Mouse (Mus musculus) CH12.LX (cell line): Measurements from ENCODE around the gene Bsg. TPM values are rescaled to one million over a fixed set of nuclear protein-coding genes. Genes with fewer than 3 reads are reported as not detected.

Experiments used
- DNase-seq: peaks from one replicate; pipeline ENCODE4 v3.0.0-alpha.2; 2013; ENCODE audit errors: extremely low read depth
- H3K27ac ChIP-seq: 2 replicates; pipeline ENCODE4 v1.5.1; 2012; ENCODE audit warnings: low read depth, mild to moderate bottlenecking, control low read depth, moderate library complexity; ENCODE audit not compliant: insufficient read depth
- H3K27me3 ChIP-seq: replicated peaks from 2 replicates; pipeline ENCODE3; 2012; ENCODE audit warnings: inconsistent platforms
- H3K36me3 ChIP-seq, 2 experiments: replicated peaks in 1 of 2; 2 replicates each; pipeline versions ENCODE3 to v1.6.1; 2012; ENCODE audit warnings: inconsistent platforms in 1 of 2, low read length in 1 of 2, mild to moderate bottlenecking in 1 of 2, mixed read lengths in 1 of 2, moderate library complexity in 1 of 2; ENCODE audit not compliant: control insufficient read depth in 1 of 2, insufficient read depth in 1 of 2
- H3K4me1 ChIP-seq, 2 experiments: 2 replicates each; pipeline ENCODE4 v1.6.1; 2012; ENCODE audit warnings: inconsistent platforms in 1 of 2, moderate library complexity in 1 of 2; ENCODE audit not compliant: insufficient read depth in 2 of 2, control insufficient read depth in 1 of 2
- H3K4me2 ChIP-seq: 2 replicates; pipeline ENCODE4 v1.6.1; 2012; ENCODE audit warnings: low read depth, mild to moderate bottlenecking, control low read depth; ENCODE audit not compliant: poor library complexity, insufficient read depth, severe bottlenecking
- H3K4me3 ChIP-seq, 3 experiments: fragments of 150-350 bp in 1 of 3; sonication (generic) in 1 of 3; replicated peaks in 1 of 3; 2 replicates each; pipeline versions ENCODE3 to v1.5.1; 2011 to 2012; ENCODE audit warnings: low read depth in 2 of 3, low read length in 2 of 3, mild to moderate bottlenecking in 2 of 3, moderate library complexity in 2 of 3, control low read depth in 1 of 3, improper control_type of control experiment in 1 of 3, inconsistent platforms in 1 of 3, mixed read lengths in 1 of 3; ENCODE audit not compliant: poor library complexity in 1 of 3
- H3K79me2 ChIP-seq: replicated peaks from 2 replicates; pipeline ENCODE4 v1.6.1; 2012; ENCODE audit warnings: mild to moderate bottlenecking, moderate library complexity; ENCODE audit not compliant: control insufficient read depth, poor library complexity, insufficient read depth, severe bottlenecking; ENCODE audit errors: extremely low read depth
- H3K9ac ChIP-seq: 2 replicates; pipeline ENCODE4 v1.6.1; 2012; ENCODE audit warnings: low read depth, mild to moderate bottlenecking, control low read depth, moderate library complexity; ENCODE audit not compliant: insufficient read depth
- H3K9me3 ChIP-seq: replicated peaks from 2 replicates; pipeline ENCODE3; 2012; ENCODE audit warnings: low read length, inconsistent platforms, mixed read lengths
- BHLHE40 ChIP-seq: IDR thresholded peaks from 2 replicates; pipeline ENCODE4 v1.6.1; 2011; ENCODE audit warnings: mild to moderate bottlenecking, low read depth, low read length, improper control_type of control experiment
- CHD1 ChIP-seq: IDR thresholded peaks from 2 replicates; pipeline ENCODE4 v1.6.1; 2012; ENCODE audit warnings: low read depth, low read length, improper control_type of control experiment, inconsistent platforms
- CHD2 ChIP-seq: IDR thresholded peaks from 2 replicates; pipeline ENCODE4 v1.6.1; 2011; ENCODE audit warnings: low read length, improper control_type of control experiment
- CTCF ChIP-seq, 2 experiments: IDR thresholded peaks in 1 of 2; conservative IDR thresholded peaks in 1 of 2; 2 replicates each; pipeline ENCODE4 v1.5.1; 2011 to 2012; ENCODE audit warnings: low read depth in 2 of 2, low read length in 2 of 2, improper control_type of control experiment in 1 of 2, inconsistent platforms in 1 of 2, mild to moderate bottlenecking in 1 of 2, moderate library complexity in 1 of 2
- E2F4 ChIP-seq: IDR thresholded peaks from 2 replicates; pipeline ENCODE4 v1.6.1; 2011; ENCODE audit warnings: low read depth, low read length, improper control_type of control experiment; ENCODE audit not compliant: insufficient replicate concordance
- ELF1 ChIP-seq: IDR thresholded peaks from 2 replicates; pipeline ENCODE4 v1.6.1; 2014; ENCODE audit warnings: low read depth, mild to moderate bottlenecking, inconsistent platforms, low read length, improper control_type of control experiment
- EP300 ChIP-seq: IDR thresholded peaks from 2 replicates; pipeline ENCODE4 v1.6.1; 2011; ENCODE audit warnings: low read length, improper control_type of control experiment
- GABPA ChIP-seq: IDR thresholded peaks from 2 replicates; pipeline ENCODE4 v1.6.1; 2012; ENCODE audit warnings: low read depth, low read length, improper control_type of control experiment, inconsistent platforms; ENCODE audit not compliant: insufficient replicate concordance
- HCFC1 ChIP-seq: IDR thresholded peaks from 2 replicates; pipeline ENCODE4 v1.6.1; 2012; ENCODE audit warnings: low read depth, mild to moderate bottlenecking, inconsistent platforms, low read length, improper control_type of control experiment
- IRF4 ChIP-seq: IDR thresholded peaks from 2 replicates; pipeline ENCODE4 v1.6.1; 2014; ENCODE audit warnings: low read depth, mild to moderate bottlenecking, inconsistent platforms, low read length, improper control_type of control experiment
- JUN ChIP-seq: IDR thresholded peaks from 2 replicates; pipeline ENCODE4 v1.6.1; 2011; ENCODE audit warnings: low read depth, mild to moderate bottlenecking, low read length, improper control_type of control experiment, moderate library complexity; ENCODE audit not compliant: insufficient read depth
- JUND ChIP-seq: conservative IDR thresholded peaks from 2 replicates; pipeline ENCODE4 v1.6.1; 2011; ENCODE audit warnings: low read depth, low read length, improper control_type of control experiment
- KAT2A ChIP-seq: IDR thresholded peaks from 2 replicates; pipeline ENCODE4 v1.6.1; 2012; ENCODE audit warnings: low read length, improper control_type of control experiment, inconsistent platforms; ENCODE audit not compliant: insufficient replicate concordance
- MAFK ChIP-seq: IDR thresholded peaks from 2 replicates; pipeline ENCODE4 v1.6.1; 2011; ENCODE audit warnings: low read length, improper control_type of control experiment; ENCODE audit not compliant: insufficient replicate concordance
- MAX ChIP-seq: IDR thresholded peaks from 2 replicates; pipeline ENCODE4 v1.6.1; 2011; ENCODE audit warnings: low read length, improper control_type of control experiment
- MXI1 ChIP-seq: IDR thresholded peaks from 2 replicates; pipeline ENCODE4 v1.6.1; 2011; ENCODE audit warnings: mild to moderate bottlenecking, low read depth, low read length, improper control_type of control experiment
- NELFE ChIP-seq: IDR thresholded peaks from 2 replicates; pipeline ENCODE4 v1.6.1; 2011; ENCODE audit warnings: low read depth, low read length, improper control_type of control experiment
- NRF1 ChIP-seq: IDR thresholded peaks from 2 replicates; pipeline ENCODE4 v1.6.1; 2014; ENCODE audit warnings: low read depth, mild to moderate bottlenecking, inconsistent platforms, low read length, improper control_type of control experiment, moderate library complexity
- PAX5 ChIP-seq: IDR thresholded peaks from 2 replicates; pipeline ENCODE4 v1.6.1; 2012; ENCODE audit warnings: low read length, inconsistent platforms, mixed read lengths
- RAD21 ChIP-seq: IDR thresholded peaks from 2 replicates; pipeline ENCODE4 v1.6.1; 2011; ENCODE audit warnings: low read depth, mild to moderate bottlenecking, low read length, improper control_type of control experiment, moderate library complexity
- SIN3A ChIP-seq: IDR thresholded peaks from 2 replicates; pipeline ENCODE4 v1.6.1; 2012; ENCODE audit warnings: low read length, improper control_type of control experiment, inconsistent platforms
- UBTF ChIP-seq: IDR thresholded peaks from 2 replicates; pipeline ENCODE4 v1.6.1; 2012; ENCODE audit warnings: low read depth, mild to moderate bottlenecking, inconsistent platforms, low read length, improper control_type of control experiment, moderate library complexity
- ZKSCAN1 ChIP-seq: IDR thresholded peaks from 2 replicates; pipeline ENCODE4 v1.6.1; 2012; ENCODE audit warnings: low read depth, inconsistent platforms, low read length, improper control_type of control experiment, borderline replicate concordance
- ZMIZ1 ChIP-seq: IDR thresholded peaks from 2 replicates; pipeline ENCODE4 v1.6.1; 2012; ENCODE audit warnings: low read depth, mild to moderate bottlenecking, inconsistent platforms, low read length, improper control_type of control experiment
- dilution Hi-C: fragments of 300-500 bp; cut with MboI; formaldehyde crosslinking; loops from 2 replicates; pipeline ENCODE4 v1.14.3; 2020; ENCODE audit warnings: low sequenced_read_pairs; ENCODE audit not compliant: extremely low pct_unique_long_range_greater_than_20kb, extremely low pct_ligation_motif_present
- in situ Hi-C: fragments of 300-500 bp; cut with MboI; formaldehyde crosslinking; loops from 3 replicates; pipeline ENCODE4 v1.14.3; 2019; ENCODE audit warnings: low sequenced_read_pairs, low pct_ligation_motif_present, low pct_unique_long_range_greater_than_20kb, mixed read lengths
- polyA plus RNA-seq: library from polyadenylated mRNA; unstranded; fragments of >175 nt; gene quantifications from 2 replicates; pipeline ENCODE4 v1.2.1, GENCODE M21; 2012; ENCODE audit warnings: low read depth; ENCODE audit not compliant: insufficient read length
- total RNA-seq, 2 experiments: library from RNA; depleted of rRNA; stranded (reverse); fragments of 300-350 nt in 1 of 2; fragments of >200 nt in 1 of 2; gene quantifications; 2 replicates each; pipeline ENCODE4 v1.2.3; 2012 to 2014

Bsg gene
- total and polyA plus RNA-seq, 3 experiments = 360 to 710 (median 421) TPM

DNA sequence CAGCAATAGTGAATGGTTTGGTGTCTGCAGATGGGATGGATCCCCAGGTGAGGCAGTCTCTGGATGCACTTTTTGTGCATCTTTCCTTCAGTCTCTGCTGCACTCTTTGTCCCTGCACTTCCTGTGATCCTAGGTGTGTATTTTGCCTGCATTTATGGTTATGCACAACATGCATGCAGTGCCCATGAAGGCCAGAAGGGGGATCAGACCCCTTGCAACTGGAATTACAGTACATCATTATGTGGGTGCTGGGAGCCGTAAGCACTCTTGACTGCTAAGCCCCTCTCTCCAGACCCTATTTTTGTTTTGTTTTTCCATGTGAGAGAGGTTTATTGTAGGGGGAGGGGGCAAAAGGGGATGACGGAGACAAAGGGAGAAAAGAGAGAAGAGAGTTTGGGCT, 44.0 kb upstream of the Bsg start:
- H3K27ac ChIP-seq = no peak overlapping the region
- peaks cover 21% of the 10 kb centered on the region for H3K27me3 ChIP-seq
- no peak overlapping the region for H3K4me2 ChIP-seq
- dilution Hi-C loops (no loop called here), in situ Hi-C loops (no loop called here)
- no peaks in the 10 kb centered on the region for H3K36me3 ChIP-seq
- peaks cover 17 to 30% of the 10 kb centered on the region in 2 experiments for H3K4me1 ChIP-seq
- no peak overlapping the region for H3K9ac ChIP-seq
- peak; percentile 41 for DNase-seq
- TF ChIP-seq CTCF (conservative IDR thresholded peaks at IDR 0.05 in 1 of 2, IDR thresholded peaks at IDR 0.05 in 1 of 2; ENCODE audit: low read depth in 2 of 2, low read length in 2 of 2) (peak; percentile 31 to 62), MAFK (no peak)
- H3K4me3 ChIP-seq = no peak overlapping the region
- H3K9me3 ChIP-seq = no peaks in the 10 kb centered on the region
- no peaks in the 10 kb centered on the region for H3K79me2 ChIP-seq

DNA sequence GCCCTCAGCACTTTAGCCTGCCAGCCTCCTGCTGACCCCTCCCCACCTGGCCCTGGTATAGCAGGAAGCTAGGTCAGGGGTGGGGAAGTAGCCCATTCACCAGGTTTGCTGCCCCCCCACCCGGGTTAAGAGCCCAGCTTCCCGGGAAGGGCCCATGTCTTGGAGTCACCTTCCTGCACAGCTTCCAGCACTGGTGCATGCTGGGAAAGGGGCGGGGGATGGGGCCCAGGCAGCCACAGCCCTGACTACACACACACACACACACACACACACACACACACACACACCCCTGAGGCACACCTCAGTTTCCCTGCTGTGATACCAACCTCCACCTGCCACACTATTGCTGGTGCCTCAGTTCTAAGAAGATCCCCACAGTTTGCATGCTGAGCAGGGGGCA, 42.4 kb upstream of the Bsg start:
- Histone ChIP-seq H3K27me3 (peaks cover 9% of the 10 kb centered on the region), H3K4me2 (no peak overlapping the region), H3K36me3 (peaks cover 0 to 11% of the 10 kb centered on the region in 2 experiments), H3K9ac (no peak overlapping the region), H3K4me3 (peak overlapping the region in 1 of 3 experiments; percentile 7), H3K79me2 (peaks cover 4% of the 10 kb centered on the region; the same call in 1 of the 2 replicates), H3K4me1 (peaks cover 28 to 46% of the 10 kb centered on the region in 2 experiments), H3K27ac (no peak overlapping the region), H3K9me3 (no peaks in the 10 kb centered on the region)
- no peak for DNase-seq
- dilution Hi-C loops (no loop called here), in situ Hi-C loops (no loop called here)
- TF ChIP-seq MAX = no peak
- TF ChIP-seq ELF1 = 0 out of 2 replicates have a peak, but pooled peaks have one; percentile 14

DNA sequence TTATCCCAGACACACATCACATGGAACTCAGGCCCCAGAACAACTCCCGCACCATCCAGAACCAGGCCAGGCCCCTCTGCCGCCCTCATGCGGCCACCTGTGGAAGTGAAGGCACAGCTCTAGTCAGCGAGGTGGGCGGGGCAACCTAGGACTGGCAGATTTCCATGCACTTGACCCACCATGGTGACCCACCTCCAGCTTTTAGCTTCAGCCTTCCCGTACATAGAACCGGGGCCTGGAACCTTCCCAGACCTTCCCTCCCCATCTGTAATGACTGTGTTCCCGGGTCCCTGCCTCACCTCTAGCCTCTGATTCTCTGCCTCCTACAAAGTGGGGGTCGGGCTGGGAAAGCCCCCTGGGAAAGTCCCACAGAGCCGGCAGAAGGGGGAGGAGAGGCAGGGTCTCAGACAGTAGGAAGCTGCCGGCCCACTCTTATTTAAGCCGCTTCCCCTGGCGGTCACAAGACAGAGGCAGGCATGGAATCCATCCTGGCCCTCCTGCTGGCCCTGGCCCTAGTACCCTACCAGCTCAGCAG, 40.1 kb upstream of the Bsg start, which contains the start of gene Madcam1:
TSS of gene Madcam1 (plus strand) at position 429 of the 535 bp plus-strand sequence.
- DNase-seq = peak; percentile 89
- H3K9ac ChIP-seq = peak within 1 kb of the TSS; percentile 71
- H3K4me1 ChIP-seq = peaks cover 31 to 59% of the 10 kb centered on the region in 2 experiments
- dilution Hi-C loops = no loop called here
- peaks cover 4% of the 10 kb centered on the region; the same call in 1 of the 2 replicates for H3K79me2 ChIP-seq
- H3K27ac ChIP-seq = peak within 1 kb of the TSS; percentile 52
- peak within 1 kb of the TSS; percentile 59 to 78 (median 69) for H3K4me3 ChIP-seq
- H3K9me3 ChIP-seq = no peaks in the 10 kb centered on the region
- H3K36me3 ChIP-seq = peaks cover 0 to 25% of the 10 kb centered on the region in 2 experiments
- H3K4me2 ChIP-seq = peak within 1 kb of the TSS; percentile 65
- in situ Hi-C loops = no loop called here
- H3K27me3 ChIP-seq = no peaks in the 10 kb centered on the region
- TF ChIP-seq MAX = 0 out of 2 replicates have a peak, but pooled peaks have one; percentile 48
- peak; percentile 69 for TF ChIP-seq SIN3A
- TF ChIP-seq ZMIZ1 = peak; percentile 68; the same call in 1 of the 2 replicates
- TF ChIP-seq PAX5 = no peak
- peak; percentile 62; the same call in 1 of the 2 replicates for TF ChIP-seq CHD2
- TF ChIP-seq CHD1 = 0 out of 2 replicates have a peak, but pooled peaks have one; percentile 33
- TF ChIP-seq EP300 = peak; percentile 47; the same call in 1 of the 2 replicates
- TF ChIP-seq HCFC1 = no peak
- no peak for TF ChIP-seq ZKSCAN1
- TF ChIP-seq ELF1 = 0 out of 2 replicates have a peak, but pooled peaks have one; percentile 48
- no peak for TF ChIP-seq JUND
- peak; percentile 80 to 81 for TF ChIP-seq CTCF (conservative IDR thresholded peaks at IDR 0.05 in 1 of 2, IDR thresholded peaks at IDR 0.05 in 1 of 2; ENCODE audit: low read depth in 2 of 2, low read length in 2 of 2)
- peak; percentile 34 for TF ChIP-seq RAD21
- no peak for TF ChIP-seq JUN
- no peak for TF ChIP-seq KAT2A
- TF ChIP-seq NRF1 = peak; percentile 36; the same call in 1 of the 2 replicates
- TF ChIP-seq BHLHE40 = 0 out of 2 replicates have a peak, but pooled peaks have one; percentile 27
- no peak for TF ChIP-seq UBTF
- TF ChIP-seq IRF4 = no peak
- TF ChIP-seq GABPA = no peak
- peak; percentile 26 for TF ChIP-seq MXI1
- no peak for TF ChIP-seq E2F4
- TF ChIP-seq NELFE = peak; percentile 65
